Mouse (Mus musculus) MEL (cell line): ENCODE measurements around the gene Ptprh. TPM values are rescaled to one million over a fixed set of nuclear protein-coding genes. Genes with fewer than 3 reads are reported as not detected.

ENCODE experiments used
- DNase-seq: peaks from one replicate; pipeline ENCODE4 v3.0.0; 2011; ENCODE audit warnings: low read depth, low spot score
- H3K27ac ChIP-seq: 2 replicates; pipeline ENCODE4 v1.5.1; 2012; ENCODE audit warnings: low read depth, mild to moderate bottlenecking, control low read depth, low read length, moderate library complexity; ENCODE audit not compliant: control insufficient read depth
- H3K27me3 ChIP-seq, 2 experiments: fragments of 150-350 bp in 1 of 2; sonication (generic) in 1 of 2; 2 replicates each; pipeline ENCODE4 v1.6.1; 2012; ENCODE audit warnings: low read length in 2 of 2, mild to moderate bottlenecking in 2 of 2, improper control_type of control experiment in 1 of 2, moderate library complexity in 1 of 2; ENCODE audit not compliant: insufficient read depth in 2 of 2, control insufficient read depth in 1 of 2
- H3K36me3 ChIP-seq, 2 experiments: 2 replicates each; pipeline ENCODE4 v1.6.1; 2012 to 2014; ENCODE audit warnings: low read length in 2 of 2, improper control_type of control experiment in 1 of 2, inconsistent platforms in 1 of 2, mild to moderate bottlenecking in 1 of 2; ENCODE audit not compliant: insufficient read depth in 2 of 2, control insufficient read depth in 1 of 2
- H3K4me1 ChIP-seq, 2 experiments: fragments of 150-350 bp in 1 of 2; sonication (generic) in 1 of 2; 2 replicates each; pipeline ENCODE4 v1.6.1; 2012; ENCODE audit warnings: low read length in 2 of 2, improper control_type of control experiment in 1 of 2, mild to moderate bottlenecking in 1 of 2; ENCODE audit not compliant: insufficient read depth in 2 of 2, control insufficient read depth in 1 of 2
- H3K4me3 ChIP-seq, 2 experiments: fragments of 150-350 bp in 1 of 2; sonication (generic) in 1 of 2; 2 replicates each; pipeline ENCODE4 v1.5.1; 2012; ENCODE audit warnings: low read depth in 2 of 2, low read length in 2 of 2, mild to moderate bottlenecking in 2 of 2, moderate library complexity in 2 of 2, control low read depth in 1 of 2, improper control_type of control experiment in 1 of 2; ENCODE audit not compliant: control insufficient read depth in 1 of 2, insufficient read depth in 1 of 2
- H3K79me2 ChIP-seq: 2 replicates; pipeline ENCODE4 v1.6.1; 2012; ENCODE audit warnings: mild to moderate bottlenecking, low read length, moderate library complexity; ENCODE audit not compliant: control insufficient read depth, poor library complexity, insufficient read depth
- H3K9ac ChIP-seq: 2 replicates; pipeline ENCODE4 v1.6.1; 2012; ENCODE audit warnings: low read depth, mild to moderate bottlenecking, control low read depth, low read length, moderate library complexity; ENCODE audit not compliant: control insufficient read depth, poor library complexity, severe bottlenecking
- H3K9me3 ChIP-seq: fragments of 150-350 bp; sonication (generic); replicated peaks from 2 replicates; pipeline ENCODE4 v1.6.1; 2012; ENCODE audit warnings: mild to moderate bottlenecking, low read length, improper control_type of control experiment, moderate library complexity; ENCODE audit not compliant: insufficient read depth
- CTCF ChIP-seq, 3 experiments: IDR thresholded peaks in 2 of 3; conservative IDR thresholded peaks in 1 of 3; 2 replicates each; pipeline ENCODE4 v1.5.1; 2011 to 2012; ENCODE audit warnings: low read length in 3 of 3, low read depth in 2 of 3, mild to moderate bottlenecking in 2 of 3, improper control_type of control experiment in 1 of 3, inconsistent platforms in 1 of 3, mixed read lengths in 1 of 3, moderate library complexity in 1 of 3; ENCODE audit not compliant: control insufficient read depth in 1 of 3, insufficient read depth in 1 of 3, poor library complexity in 1 of 3, severe bottlenecking in 1 of 3
- EP300 ChIP-seq, 2 experiments: IDR thresholded peaks; 2 replicates each; pipeline ENCODE4 v1.6.1; 2011; ENCODE audit warnings: improper control_type of control experiment in 2 of 2, low read length in 2 of 2, low read depth in 1 of 2, mild to moderate bottlenecking in 1 of 2
- ETS1 ChIP-seq: IDR thresholded peaks from 2 replicates; pipeline ENCODE4 v1.6.1; 2012; ENCODE audit warnings: low read depth, mild to moderate bottlenecking, inconsistent platforms, low read length, improper control_type of control experiment, moderate library complexity
- GATA1 ChIP-seq: IDR thresholded peaks from 2 replicates; pipeline ENCODE4 v1.6.1; 2011; ENCODE audit warnings: low read depth, low read length, improper control_type of control experiment
- MAX ChIP-seq: IDR thresholded peaks from 2 replicates; pipeline ENCODE4 v1.6.1; 2011; ENCODE audit warnings: low read length, improper control_type of control experiment
- MAZ ChIP-seq: IDR thresholded peaks from 2 replicates; pipeline ENCODE4 v1.6.1; 2012; ENCODE audit warnings: low read depth, mild to moderate bottlenecking, inconsistent platforms, low read length, improper control_type of control experiment
- MEF2A ChIP-seq: IDR thresholded peaks from 2 replicates; pipeline ENCODE4 v1.6.1; 2014; ENCODE audit warnings: low read depth, mild to moderate bottlenecking, inconsistent platforms, low read length, improper control_type of control experiment; ENCODE audit not compliant: poor library complexity, insufficient replicate concordance, severe bottlenecking; ENCODE audit errors: extremely low read depth
- POLR2A ChIP-seq, 2 experiments: IDR thresholded peaks; 2 replicates each; pipeline ENCODE4 v1.6.1; 2011 to 2012; ENCODE audit warnings: low read length in 2 of 2, mild to moderate bottlenecking in 2 of 2, control low read depth in 1 of 2, improper control_type of control experiment in 1 of 2, low read depth in 1 of 2, moderate library complexity in 1 of 2; ENCODE audit not compliant: control insufficient read depth in 1 of 2, insufficient read depth in 1 of 2, poor library complexity in 1 of 2
- POLR2AphosphoS2 ChIP-seq: IDR thresholded peaks from 2 replicates; pipeline ENCODE4 v1.6.1; 2011; ENCODE audit warnings: low read length, improper control_type of control experiment
- RCOR1 ChIP-seq: IDR thresholded peaks from 2 replicates; pipeline ENCODE4 v1.6.1; 2012; ENCODE audit warnings: low read depth, mild to moderate bottlenecking, inconsistent platforms, low read length, improper control_type of control experiment
- SIN3A ChIP-seq: IDR thresholded peaks from 2 replicates; pipeline ENCODE4 v1.6.1; 2012; ENCODE audit warnings: low read length, improper control_type of control experiment, inconsistent platforms
- SMC3 ChIP-seq: IDR thresholded peaks from 2 replicates; pipeline ENCODE4 v1.6.1; 2011; ENCODE audit warnings: low read depth, low read length, improper control_type of control experiment
- TAL1 ChIP-seq: IDR thresholded peaks from 2 replicates; pipeline ENCODE4 v1.6.1; 2012; ENCODE audit warnings: mild to moderate bottlenecking, inconsistent platforms, low read length, moderate library complexity, mixed read lengths
- TBP ChIP-seq: IDR thresholded peaks from 2 replicates; pipeline ENCODE4 v1.8.0; 2011; ENCODE audit warnings: low read depth, low read length, improper control_type of control experiment
- TCF12 ChIP-seq: IDR thresholded peaks from 2 replicates; pipeline ENCODE4 v1.6.1; 2014; ENCODE audit warnings: low read depth, mild to moderate bottlenecking, inconsistent platforms, low read length, improper control_type of control experiment, moderate library complexity
- UBTF ChIP-seq: IDR thresholded peaks from 2 replicates; pipeline ENCODE4 v1.6.1; 2012; ENCODE audit warnings: low read depth, mild to moderate bottlenecking, inconsistent platforms, low read length, improper control_type of control experiment, moderate library complexity, borderline replicate concordance; ENCODE audit not compliant: insufficient read depth
- USF2 ChIP-seq, 2 experiments: IDR thresholded peaks; 2 replicates each; pipeline ENCODE4 v1.6.1; 2011 to 2012; ENCODE audit warnings: improper control_type of control experiment in 2 of 2, low read length in 2 of 2, borderline replicate concordance in 1 of 2, inconsistent platforms in 1 of 2, low read depth in 1 of 2, mild to moderate bottlenecking in 1 of 2; ENCODE audit not compliant: insufficient read depth in 1 of 2
- ZMIZ1 ChIP-seq: IDR thresholded peaks from 2 replicates; pipeline ENCODE4 v1.6.1; 2012; ENCODE audit warnings: low read depth, mild to moderate bottlenecking, inconsistent platforms, low read length, improper control_type of control experiment, moderate library complexity
- polyA plus RNA-seq, 2 experiments: library from polyadenylated mRNA; stranded (reverse) in 1 of 2; unstranded in 1 of 2; fragments of >175 nt in 1 of 2; fragments of >200 nt in 1 of 2; gene quantifications; 2 replicates each; pipeline versions ENCODE4 v1.2.1 to v1.2.4; 2012; ENCODE audit warnings: low replicate concordance in 2 of 2, low read depth in 1 of 2; ENCODE audit not compliant: insufficient read length in 2 of 2, insufficient read depth in 1 of 2, missing spikeins in 1 of 2
- total RNA-seq: library from RNA; depleted of rRNA; stranded (reverse); fragments of 300-350 nt; gene quantifications from 2 replicates; pipeline ENCODE4 v1.2.3, GENCODE M21; 2012

Gene Ptprh
- total and polyA plus RNA-seq, 3 experiments: not detected

DNA sequence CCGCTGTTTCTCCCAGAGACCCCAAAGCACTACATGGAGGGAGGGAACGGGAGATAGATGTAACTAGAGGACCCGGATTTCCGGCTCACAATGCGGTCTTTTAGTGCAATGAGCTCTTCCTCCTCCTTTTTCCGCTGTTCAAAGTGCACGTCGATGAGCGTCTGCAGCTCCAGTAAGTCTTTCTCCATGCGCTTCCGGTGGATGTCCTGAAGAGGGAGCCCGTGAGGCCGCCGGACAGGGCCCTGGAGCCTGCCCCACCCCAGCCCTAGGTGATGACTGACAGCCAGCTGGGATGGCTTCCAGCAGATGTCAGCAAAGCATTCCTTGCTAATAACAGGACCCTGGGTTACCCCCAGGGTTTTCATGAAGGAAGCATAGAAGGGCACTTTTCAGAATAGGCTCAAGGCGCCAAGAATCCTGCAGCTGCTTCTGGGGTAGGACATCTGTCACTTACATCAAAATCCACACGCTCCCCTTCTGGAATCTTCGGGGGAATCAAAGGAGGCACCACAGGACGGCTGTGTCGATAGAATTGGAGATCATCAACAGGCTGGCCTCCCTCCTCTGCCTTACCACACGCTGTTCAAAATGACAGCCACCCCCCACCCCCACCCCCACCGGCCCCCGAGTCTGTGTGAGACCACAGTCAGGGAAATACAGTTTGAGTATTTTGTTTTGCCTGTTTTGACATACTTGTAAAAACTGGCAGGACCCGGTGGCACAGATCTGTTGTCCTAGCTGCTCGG, 93.8 kb downstream of the Ptprh start:
- Histone ChIP-seq H3K4me3 (no peak overlapping the region), H3K4me1 (peaks cover 3 to 37% of the 10 kb centered on the region in 2 experiments)
- peak; percentile 65 for DNase-seq

DNA sequence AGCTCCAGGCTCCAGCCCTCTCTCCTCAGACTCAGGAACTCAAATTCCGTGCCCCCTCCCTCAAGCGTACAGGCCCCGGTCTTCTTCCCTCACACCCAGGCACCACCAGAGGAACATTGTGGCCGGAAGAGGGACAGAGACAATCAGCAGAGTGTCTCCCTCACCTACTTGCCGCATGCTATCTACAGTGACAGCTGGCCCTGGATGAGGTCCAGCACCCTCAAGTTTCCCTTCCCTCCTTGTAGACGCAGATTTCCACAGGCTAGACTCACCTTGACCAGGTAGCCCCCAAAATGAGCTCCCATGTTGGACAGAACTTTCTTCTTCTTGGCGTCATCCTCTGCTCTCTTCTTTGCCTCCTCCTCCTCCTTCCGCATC, 95.1 kb downstream of the Ptprh start:
- Histone ChIP-seq H3K36me3 (peaks cover 0 to 40% of the 10 kb centered on the region in 2 experiments; a peak in 2 of 4 replicates), H3K9me3 (no peaks in the 10 kb centered on the region), H3K27me3 (no peaks in the 10 kb centered on the region), H3K9ac (peak overlapping the region; percentile 60), H3K4me1 (peaks cover 9 to 47% of the 10 kb centered on the region in 2 experiments), H3K4me3 (peak overlapping the region; percentile 48 to 71), H3K79me2 (no peaks in the 10 kb centered on the region), H3K27ac (peak overlapping the region; percentile 97)
- peak; percentile 74 for DNase-seq
- TF ChIP-seq SIN3A (peak; percentile 47; the same call in 1 of the 2 replicates), RCOR1 (peak; percentile 60; the same call in 1 of the 2 replicates), MEF2A (no peak), GATA1 (peak; percentile 76), TCF12 (peak; percentile 86), MAZ (no peak), ETS1 (peak; percentile 90), TAL1 (peak; percentile 90), CTCF (IDR thresholded peaks at IDR 0.05 in 2 of 3, conservative IDR thresholded peaks at IDR 0.05 in 1 of 3; ENCODE audit: control insufficient read depth in 1 of 3, insufficient read depth in 1 of 3, low read depth in 2 of 3, low read length in 3 of 3, poor library complexity in 1 of 3, severe bottlenecking in 1 of 3) (no peak), POLR2A (IDR thresholded peaks at IDR 0.05; ENCODE audit: control insufficient read depth in 1 of 2, insufficient read depth in 1 of 2, low read depth in 1 of 2, low read length in 2 of 2, poor library complexity in 1 of 2) (no peak; a peak in 1 of 4 replicates), USF2 (IDR thresholded peaks at IDR 0.05; ENCODE audit: borderline replicate concordance in 1 of 2, insufficient read depth in 1 of 2, low read depth in 1 of 2, low read length in 2 of 2) (no peak), EP300 (IDR thresholded peaks at IDR 0.05; ENCODE audit: low read depth in 1 of 2, low read length in 2 of 2) (peak; percentile 72 to 84), UBTF (no peak), MAX (peak; percentile 51; the same call in 1 of the 2 replicates), ZMIZ1 (0 out of 2 replicates have a peak, but pooled peaks have one; percentile 27)

More for the DNA sequence above, 93.8 kb downstream of the Ptprh start:
- Histone ChIP-seq H3K36me3 (peaks cover 0 to 32% of the 10 kb centered on the region in 2 experiments; a peak in 2 of 4 replicates), H3K27ac (no peak overlapping the region), H3K9me3 (no peaks in the 10 kb centered on the region), H3K27me3 (no peaks in the 10 kb centered on the region), H3K9ac (no peak overlapping the region), H3K79me2 (no peaks in the 10 kb centered on the region)
- peak; percentile 38 for TF ChIP-seq SIN3A
- no peak for TF ChIP-seq TBP
- TF ChIP-seq USF2 (IDR thresholded peaks at IDR 0.05; ENCODE audit: borderline replicate concordance in 1 of 2, insufficient read depth in 1 of 2, low read depth in 1 of 2, low read length in 2 of 2): no peak
- no peak for TF ChIP-seq GATA1
- TF ChIP-seq CTCF (IDR thresholded peaks at IDR 0.05 in 2 of 3, conservative IDR thresholded peaks at IDR 0.05 in 1 of 3; ENCODE audit: control insufficient read depth in 1 of 3, insufficient read depth in 1 of 3, low read depth in 2 of 3, low read length in 3 of 3, poor library complexity in 1 of 3, severe bottlenecking in 1 of 3): peak; percentile 63 to 83 (median 64); a peak in 5 of 6 replicates
- no peak for TF ChIP-seq POLR2AphosphoS2
- peak; percentile 13; the same call in 1 of the 2 replicates for TF ChIP-seq SMC3
